Comparison of ENCODE assay signal across 8 mouse cellular contexts in the genomic region with DNA sequence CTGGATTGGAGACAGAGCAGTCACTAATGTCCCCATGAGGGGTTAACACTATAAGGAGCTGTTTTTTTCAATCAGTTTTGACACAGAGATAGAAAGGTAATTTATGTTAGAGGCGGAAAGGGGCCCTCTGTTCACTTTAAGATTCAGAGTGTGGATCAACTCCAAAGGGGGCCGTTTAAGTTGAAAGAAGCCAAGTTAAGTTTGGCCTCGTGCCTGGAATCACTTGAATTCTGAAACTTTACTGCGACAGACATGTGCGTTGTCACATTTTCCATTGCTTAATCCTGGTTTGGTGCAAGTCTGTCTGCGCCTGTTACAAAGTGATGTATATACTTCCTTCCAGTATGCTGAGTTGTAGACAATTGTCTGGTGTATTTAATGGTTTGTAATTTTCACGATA. TPM values are rescaled to one million over a fixed set of nuclear protein-coding genes. Genes with fewer than 3 reads are reported as not detected.
A peak's percentile ranks its signal among the peaks of the same experiment; 100 is the strongest.
DNase-seq lines count a peak whose midpoint lies in the region; ATAC-seq and TF ChIP-seq lines count a peak whose summit lies in the region.

No protein-coding gene starts in this region.

- no peak for TF ChIP-seq EP300 in liver, postnatal 0 days (IDR thresholded peaks at IDR 0.05; ENCODE audit: low read depth)

- peak overlapping the region; percentile 41; the same call in 1 of the 2 replicates for H3K4me2 ChIP-seq in kidney, embryonic 15.5 days
- H3K4me2 ChIP-seq in heart, embryonic 13.5 days: peak overlapping the region; percentile 19; the same call in 1 of the 2 replicates
- H3K4me2 ChIP-seq in lung, embryonic 16.5 days (ENCODE audit: low read depth, low read length): peak overlapping the region; percentile 52
- H3K4me2 ChIP-seq in liver, postnatal 0 days (ENCODE audit: low read depth, low read length): no peak overlapping the region

- no peaks in the 10 kb centered on the region for H3K9me3 ChIP-seq in kidney, embryonic 15.5 days (replicated peaks)
- H3K9me3 ChIP-seq in heart, embryonic 13.5 days: no peaks in the 10 kb centered on the region
- H3K9me3 ChIP-seq in lung, embryonic 16.5 days (ENCODE audit: control insufficient read depth, low read length): no peaks in the 10 kb centered on the region
- no peaks in the 10 kb centered on the region for H3K9me3 ChIP-seq in liver, postnatal 0 days (ENCODE audit: low read length)

- no peaks in the 10 kb centered on the region for H3K36me3 ChIP-seq in kidney, embryonic 15.5 days
- no peaks in the 10 kb centered on the region for H3K36me3 ChIP-seq in heart, embryonic 13.5 days
- no peaks in the 10 kb centered on the region for H3K36me3 ChIP-seq in lung, embryonic 16.5 days (ENCODE audit: control insufficient read depth, insufficient read depth, low read length)
- no peaks in the 10 kb centered on the region for H3K36me3 ChIP-seq in liver, postnatal 0 days (replicated peaks; ENCODE audit: insufficient read depth, low read length)

- DNase-seq in kidney, adult 9 months: no peak
- DNase-seq in natural killer cell, adult 2 months (ENCODE audit: low spot score in 2 of 2): no peak
- no peak for DNase-seq in liver, postnatal 0 days

- H3K4me3 ChIP-seq in kidney, embryonic 15.5 days (replicated peaks): no peak overlapping the region
- no peak overlapping the region for H3K4me3 ChIP-seq in brown adipose tissue, adult 24 weeks (ENCODE audit: insufficient read depth, low read depth, low read length)
- no peak overlapping the region for H3K4me3 ChIP-seq in heart, embryonic 13.5 days
- no peak overlapping the region; the same call in 1 of the 2 replicates for H3K4me3 ChIP-seq in lung, embryonic 16.5 days (ENCODE audit: low read length)
- no peak overlapping the region for H3K4me3 ChIP-seq in liver, postnatal 0 days (ENCODE audit: low read depth, low read length)

- WGBS in kidney, embryonic 15.5 days: 37% methylated on average over 7 of the region's 7 CpGs
- WGBS in heart, embryonic 13.5 days: 24% methylated on average over 7 of the region's 7 CpGs
- WGBS in lung, embryonic 16.5 days: 19% methylated on average over 7 of the region's 7 CpGs
- WGBS in liver, postnatal 0 days (ENCODE audit: insufficient replicate concordance): 62% methylated on average over 7 of the region's 7 CpGs

- no peaks in the 10 kb centered on the region for H3K27me3 ChIP-seq in kidney, embryonic 15.5 days
- no peaks in the 10 kb centered on the region for H3K27me3 ChIP-seq in heart, embryonic 13.5 days (replicated peaks)
- H3K27me3 ChIP-seq in lung, embryonic 16.5 days (ENCODE audit: control insufficient read depth, insufficient read depth, low read depth, low read length): no peaks in the 10 kb centered on the region
- H3K27me3 ChIP-seq in liver, postnatal 0 days (ENCODE audit: insufficient read depth, low read length): no peaks in the 10 kb centered on the region

- H3K4me1 ChIP-seq in kidney, embryonic 15.5 days: peaks cover 62% of the 10 kb centered on the region
- peaks cover 10% of the 10 kb centered on the region for H3K4me1 ChIP-seq in brown adipose tissue, adult 24 weeks (ENCODE audit: control insufficient read depth, insufficient read depth, insufficient read length, low read length)
- H3K4me1 ChIP-seq in heart, embryonic 13.5 days: peaks cover 45% of the 10 kb centered on the region
- peaks cover 16% of the 10 kb centered on the region for H3K4me1 ChIP-seq in lung, embryonic 16.5 days (replicated peaks; ENCODE audit: control insufficient read depth, insufficient read depth, low read length)
- H3K4me1 ChIP-seq in liver, postnatal 0 days (ENCODE audit: insufficient read depth): no peaks in the 10 kb centered on the region

- no peak for TF ChIP-seq CTCF in liver, postnatal 0 days (IDR thresholded peaks at IDR 0.05; ENCODE audit: low read depth)

- H3K9ac ChIP-seq in kidney, embryonic 15.5 days: no peak overlapping the region
- 0 out of 2 replicates have a peak overlapping the region, but pooled peaks have one; percentile 33 for H3K9ac ChIP-seq in heart, embryonic 13.5 days
- H3K9ac ChIP-seq in lung, embryonic 16.5 days (ENCODE audit: low read length): no peak overlapping the region
- no peak overlapping the region for H3K9ac ChIP-seq in liver, postnatal 0 days (replicated peaks)

- ATAC-seq in kidney, embryonic 15.5 days (replicated peaks; ENCODE audit: low FRiP score): peak; percentile 38; the same call in 1 of the 2 replicates
- ATAC-seq in heart, embryonic 13.5 days (ENCODE audit: extremely low read depth, insufficient number of reproducible peaks, low FRiP score, low TSS enrichment): peak; percentile 58; the same call in 1 of the 2 replicates
- ATAC-seq in lung, embryonic 16.5 days (ENCODE audit: low read depth): peak; percentile 83
- no peak for ATAC-seq in liver, postnatal 0 days
- ATAC-seq in megakaryocyte-erythroid progenitor cell, adult 5-6 weeks (replicated peaks; ENCODE audit: low FRiP score, low TSS enrichment, poor library complexity, severe bottlenecking): no peak

- peak overlapping the region; percentile 86 for H3K27ac ChIP-seq in kidney, embryonic 15.5 days
- peak overlapping the region; percentile 90 for H3K27ac ChIP-seq in brown adipose tissue, adult 24 weeks (replicated peaks; ENCODE audit: low read depth, low read length)
- peak overlapping the region; percentile 84 for H3K27ac ChIP-seq in heart, embryonic 13.5 days (replicated peaks)
- peak overlapping the region; percentile 91 for H3K27ac ChIP-seq in lung, embryonic 16.5 days (ENCODE audit: low read length)
- no peak overlapping the region for H3K27ac ChIP-seq in liver, postnatal 0 days (ENCODE audit: low read depth)

RNA-seq across cellular contexts. Expression of a gene that starts 3.0 kb away (rescaled TPM):
- 7.3 and 7.7 TPM in 2 replicates for polyA plus RNA-seq in kidney, embryonic 15.5 days (2015; fragmentation: Nextera tagmentation; extraction: Ambion mirVana)
- polyA plus RNA-seq in brown adipose tissue, adult 24 weeks (2012; ENCODE audit: insufficient read depth, insufficient read length, missing spikeins): 0.63 and 0.75 TPM in 2 replicates
- polyA plus RNA-seq in heart, embryonic 13.5 days (2015; fragmentation: Nextera tagmentation; extraction: Ambion mirVana): 4.1 and 4.2 TPM in 2 replicates
- 15.8 and 18.0 TPM in 2 replicates for polyA plus RNA-seq in lung, embryonic 16.5 days (2015; fragmentation: Nextera tagmentation; extraction: Ambion mirVana)
- 0.19 and 0.27 TPM in 2 replicates for polyA plus RNA-seq in liver, postnatal 0 days (2015; fragmentation: Nextera tagmentation; extraction: Ambion mirVana)
- total RNA-seq in megakaryocyte-erythroid progenitor cell, adult 5-6 weeks (2014; fragmentation: Nextera tagmentation): not detected in 2 replicates
- not detected in 2 replicates for total RNA-seq in megakaryocyte-erythroid progenitor cell, adult 5-6 weeks (2017)

Comparison
In these comparisons a context has a peak if more than half of its experiments do, and no peak if none do; other contexts are left out.
1. ATAC-seq: peak in kidney, embryonic 15.5 days (single experiment), heart, embryonic 13.5 days (single experiment) and lung, embryonic 16.5 days (single experiment); none in liver, postnatal 0 days (single experiment) and megakaryocyte-erythroid progenitor cell, adult 5-6 weeks (single experiment).